Mouse (Mus musculus) layer of hippocampus, adult 8-10 months (tissue): ENCODE results near the gene Lrrc29. TPM values are rescaled to one million over a fixed set of nuclear protein-coding genes. Genes with fewer than 3 reads are reported as not detected.

Experiments used
- DNase-seq, 2 experiments: peaks; one replicate each; pipeline ENCODE4 v3.0.0; 2022; ENCODE audit warnings: low spot score in 2 of 2
- total RNA-seq, 4 experiments: library from RNA; stranded (reverse); gene quantifications; 2 replicates each; pipeline ENCODE4 v1.2.4; 2022

Lrrc29 gene
- 10 to 100 TPM in 1 of 4 experiments, 1 to 10 TPM in 3; 6.7 to 10.1 (median 8.7) TPM for total RNA-seq

DNA sequence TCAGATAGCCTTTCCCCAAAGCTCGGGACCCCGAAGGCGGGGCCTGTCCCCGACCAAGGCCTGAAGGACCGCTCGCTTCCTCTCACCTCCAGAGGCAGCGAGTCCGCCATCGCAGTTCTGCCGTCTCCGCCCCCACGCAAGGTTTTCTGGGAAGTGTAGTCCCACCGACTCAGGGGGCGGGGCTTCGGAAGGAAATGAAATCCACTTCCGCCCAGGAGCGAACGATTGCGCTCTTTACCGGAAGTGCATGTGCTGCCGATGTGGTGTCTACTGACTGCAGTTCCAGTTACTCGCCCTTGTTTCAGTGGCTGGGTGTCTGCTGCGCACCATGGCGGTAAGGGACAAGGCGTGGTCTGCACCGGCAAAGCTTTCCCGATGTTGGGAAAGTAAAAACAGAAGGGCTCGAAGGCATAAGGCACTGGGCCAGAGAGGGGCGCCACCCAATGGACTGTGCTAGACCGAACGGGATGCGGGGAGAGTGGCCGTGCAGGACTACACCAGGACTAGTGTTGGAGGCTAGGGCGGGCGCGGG, at the start of gene Lrrc29, which contains the start of gene Tmem208:
TSS of gene Lrrc29 (minus strand) at position 138 of the 532 bp plus-strand sequence.
TSS of gene Tmem208 (plus strand) at position 214 of the 532 bp plus-strand sequence.
- peak; percentile 95 to 96 for DNase-seq

DNA sequence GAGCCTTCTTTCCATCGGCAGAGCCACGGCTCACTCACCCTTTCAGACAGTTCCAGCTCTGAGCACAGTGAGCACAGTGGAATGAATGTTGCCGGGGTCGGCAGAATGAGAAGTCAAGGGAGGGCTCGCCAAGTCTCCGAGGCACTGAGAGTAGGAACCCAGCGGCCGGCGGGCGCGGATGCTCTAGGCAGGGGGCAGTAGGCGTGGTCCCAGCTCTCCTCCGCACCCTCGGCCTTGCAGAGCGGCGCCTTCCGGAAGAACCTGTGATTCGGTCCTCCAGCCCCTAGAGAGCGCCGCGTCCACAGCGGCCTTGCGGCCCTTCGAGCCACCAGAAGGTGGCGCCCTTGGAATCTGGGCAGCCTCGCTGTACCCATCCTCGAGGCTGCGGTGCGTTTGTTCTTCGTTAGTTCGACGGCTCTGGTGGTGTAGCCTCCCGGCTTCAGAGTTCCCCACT, 48.5 kb upstream of the Lrrc29 start:
- DNase-seq: no peak

- DNase-seq: no peak
These were observed 47.0 kb upstream of the Lrrc29 start, which contains the start of gene Plekhg4 for GRCm38 (mm10) chr8:105373032-105373431. TSS of gene Plekhg4 (plus strand) at chr8:105373274.

GRCm38 (mm10) chr8:105372473-105372872, 46.4 kb upstream of the Lrrc29 start:
- no peak for DNase-seq

GRCm38 (mm10) chr8:105367107-105367506, 41.0 kb upstream of the Lrrc29 start:
- DNase-seq: no peak

- no peak for DNase-seq
These were observed 35.9 kb upstream of the Lrrc29 start for GRCm38 (mm10) chr8:105361751-105362702.

- DNase-seq: no peak
These were observed 33.6 kb upstream of the Lrrc29 start for GRCm38 (mm10) chr8:105359646-105360045.

DNA sequence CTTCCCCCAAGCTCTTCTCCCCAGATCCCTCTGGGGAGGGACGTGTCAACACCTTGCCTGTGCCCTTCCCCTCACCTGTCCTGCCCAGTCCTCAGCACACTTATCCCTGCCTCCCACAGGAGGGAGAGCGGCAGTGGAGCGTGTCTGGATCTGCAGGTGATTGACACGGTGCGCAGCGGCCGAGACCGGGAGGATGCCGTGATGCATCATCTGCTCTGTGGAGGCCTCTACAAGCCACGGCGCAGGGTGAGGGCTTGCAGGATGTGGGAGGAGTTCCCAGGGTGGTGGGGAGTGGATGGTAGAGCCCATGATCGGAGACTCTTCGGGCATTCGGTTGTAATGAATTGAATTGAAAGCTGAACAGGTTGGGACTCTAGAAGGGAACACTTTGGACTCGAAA, 33.1 kb upstream of the Lrrc29 start:
- no peak for DNase-seq

DNA sequence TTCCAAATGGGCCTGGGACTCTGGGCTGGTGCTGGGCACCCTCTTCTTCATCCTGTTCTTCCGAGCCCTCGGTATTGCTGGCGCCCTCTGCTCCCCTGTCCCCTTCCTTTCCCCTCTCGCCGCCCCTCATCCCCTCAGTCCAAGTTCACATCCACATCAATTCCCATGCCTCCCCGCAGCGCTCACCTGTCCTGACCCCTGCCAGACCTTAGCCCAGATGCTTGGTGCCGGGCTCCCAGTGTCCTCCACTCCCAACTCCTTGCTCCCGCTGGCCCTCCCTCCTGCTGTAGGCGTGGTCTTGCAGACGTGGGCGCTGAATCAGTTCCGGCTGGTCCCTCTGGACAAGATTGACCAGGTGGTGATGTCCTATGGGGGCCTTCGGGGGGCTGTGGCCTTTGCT, 30.6 kb upstream of the Lrrc29 start:
- DNase-seq: no peak

GRCm38 (mm10) chr8:105355179-105356024, 29.3 kb upstream of the Lrrc29 start:
- DNase-seq: no peak

DNA sequence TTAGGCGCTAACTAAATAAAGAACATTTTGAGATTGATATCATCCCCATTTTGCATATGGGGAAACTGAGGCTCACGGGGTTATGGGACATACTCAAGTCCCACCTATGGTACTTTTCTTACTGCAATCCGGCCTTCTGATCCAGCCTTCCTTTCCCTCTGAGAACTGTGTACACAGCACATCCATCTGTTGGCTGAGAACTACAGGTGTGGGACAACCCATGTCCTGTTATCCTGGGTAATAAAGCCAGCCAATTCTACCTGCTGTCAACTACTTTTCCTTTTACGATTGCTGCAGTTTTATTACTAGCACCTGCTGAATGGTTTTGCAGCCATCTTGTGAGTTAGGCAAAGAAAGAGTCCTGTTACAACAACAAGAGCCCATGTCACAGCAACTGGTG, 28.5 kb upstream of the Lrrc29 start:
- DNase-seq: no peak

- no peak for DNase-seq
These were observed 27.6 kb upstream of the Lrrc29 start for GRCm38 (mm10) chr8:105353583-105354135.

DNA sequence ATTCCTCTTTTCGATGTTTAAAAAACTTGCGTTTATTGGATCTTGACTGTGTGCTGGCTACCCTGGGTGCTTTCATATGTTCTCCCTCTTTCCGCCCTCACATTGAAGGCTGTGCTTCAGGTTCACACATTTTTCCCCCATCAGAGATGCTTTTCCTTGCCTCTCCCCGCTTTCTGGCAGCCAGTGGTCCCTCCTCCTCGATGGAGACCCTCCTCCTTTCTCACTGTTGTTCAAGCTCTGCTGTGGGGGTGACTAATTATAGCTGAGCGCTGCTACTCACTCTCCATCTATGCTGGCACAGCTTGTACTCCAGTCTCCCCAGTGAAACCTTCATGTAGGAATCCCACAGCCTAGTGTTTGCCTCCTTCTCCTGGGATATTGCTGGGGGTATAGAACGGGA, 24.1 kb upstream of the Lrrc29 start:
- no peak for DNase-seq

DNA sequence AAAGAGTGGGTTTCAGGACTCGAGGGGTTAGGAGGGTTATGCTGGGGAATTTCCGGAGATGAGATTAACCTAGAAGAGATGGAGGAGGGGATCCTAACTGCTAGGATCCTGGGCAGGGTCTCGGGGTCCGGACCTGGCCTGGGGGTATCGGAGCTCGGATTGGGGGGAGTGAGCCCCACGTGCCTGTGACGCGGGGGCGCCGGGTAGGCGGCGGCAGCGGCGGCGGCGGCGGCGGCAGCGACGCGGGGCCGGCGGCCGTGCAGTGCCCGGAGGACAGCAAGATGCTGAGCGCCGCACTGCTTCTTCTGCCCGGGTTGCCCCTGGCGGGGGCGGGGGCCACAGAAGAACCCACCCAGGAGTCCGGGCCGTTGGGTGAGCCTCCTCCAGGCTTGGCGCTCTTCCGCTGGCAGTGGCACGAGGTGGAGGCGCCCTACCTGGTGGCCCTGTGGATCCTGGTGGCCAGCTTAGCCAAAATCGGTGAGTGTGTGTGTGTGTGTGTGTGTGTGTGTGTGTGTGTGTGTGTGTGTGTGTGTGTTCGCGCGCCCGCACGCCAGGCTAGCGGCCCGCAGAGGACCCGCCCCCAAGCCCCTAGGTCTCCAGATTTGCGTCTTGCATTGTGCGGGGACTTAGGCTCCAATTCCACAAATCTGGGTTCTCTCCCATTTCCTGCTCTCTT, 23.2 kb upstream of the Lrrc29 start:
- DNase-seq: no peak

DNA sequence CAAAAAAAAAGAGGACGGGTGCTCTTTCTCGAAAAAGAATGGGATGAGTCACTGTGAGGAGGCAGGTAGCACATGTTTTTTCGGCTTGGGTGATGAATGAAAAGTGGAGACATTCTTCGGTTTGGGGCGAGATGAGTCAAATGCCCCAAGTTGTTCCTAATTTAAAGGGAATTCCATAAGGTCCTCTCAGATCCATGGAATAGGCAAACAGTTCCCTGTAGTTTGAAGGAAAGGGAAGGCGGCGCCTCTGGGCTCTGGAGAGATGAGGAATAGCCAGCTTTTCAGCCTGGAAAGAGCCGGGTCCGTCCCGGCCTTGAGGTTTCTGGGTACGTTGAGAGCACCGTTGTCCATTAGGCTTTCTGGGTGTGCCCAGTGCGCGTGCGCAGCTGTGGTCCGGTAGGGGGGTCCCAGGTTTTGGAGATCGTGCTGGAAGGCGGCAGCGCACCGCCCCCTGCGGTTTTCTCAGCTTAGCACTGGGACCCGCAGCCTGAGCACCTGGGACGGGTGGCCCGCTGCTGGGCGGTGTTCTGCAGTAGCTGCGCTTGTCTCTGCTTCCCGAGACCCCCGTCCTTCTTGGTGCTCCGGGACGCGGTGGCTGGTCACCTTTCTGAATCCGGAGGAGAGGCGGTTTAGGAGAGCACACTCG, 22.5 kb upstream of the Lrrc29 start, which contains the start of gene Slc9a5:
TSS of gene Slc9a5 (plus strand) at position 394 of the 646 bp plus-strand sequence.
- DNase-seq: peak in 1 of 2 experiments; percentile 42

GRCm38 (mm10) chr8:105347428-105348221, 21.5 kb upstream of the Lrrc29 start, which contains the start of gene Fhod1:
TSS of gene Fhod1 (minus strand) at chr8:105347953.
- DNase-seq: peak; percentile 71 to 77

GRCm38 (mm10) chr8:105346611-105347427, 20.7 kb upstream of the Lrrc29 start:
- DNase-seq: no peak
